Mouse (Mus musculus) stomach, postnatal 0 days (tissue): ENCODE results near the gene Rbpms2.

Experiments used
- CTCF ChIP-seq: IDR thresholded peaks from 2 replicates; pipeline ENCODE4 v1.5.1; 2016; ENCODE audit warnings: antibody characterized with exemption, low read depth, mild to moderate bottlenecking, moderate library complexity
- EP300 ChIP-seq: optimal IDR thresholded peaks from 2 replicates; pipeline ENCODE3; 2016; ENCODE audit warnings: antibody characterized with exemption

DNA sequence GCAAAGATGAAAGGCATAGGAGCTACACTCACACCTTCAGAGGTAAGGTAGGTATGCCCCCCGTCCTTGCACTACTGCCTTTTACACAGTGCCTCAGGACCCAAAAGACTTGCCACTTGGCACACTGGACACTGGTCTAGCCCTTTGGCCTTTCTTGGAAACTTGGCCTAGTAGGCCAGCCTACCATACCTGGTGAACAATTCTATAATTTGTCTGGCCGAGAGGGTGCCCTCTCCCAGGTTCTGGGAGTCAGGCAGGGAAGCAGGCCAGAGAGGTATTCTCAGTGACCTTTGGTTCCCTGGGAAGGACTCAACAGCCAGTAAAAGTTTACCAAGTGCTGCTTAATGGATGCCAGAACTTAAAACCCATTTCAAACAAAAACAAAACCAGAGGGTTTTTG is 7.8 kb upstream of the Rbpms2 start:
- no peak for TF ChIP-seq CTCF
- TF ChIP-seq EP300: no peak
